Mouse (Mus musculus): Measurements from ENCODE around the gene Kcng4.

Kcng4 gene

GRCm38 (mm10) chr8:119635378-119635777, at the start of gene Kcng4:
Kcng4 (minus strand) TSS chr8:119635680.
- peak; percentile 50 to 72 for DNase-seq

GRCm38 (mm10) chr8:119679184-119679583, 43.7 kb upstream of the Kcng4 start:
- DNase-seq: no peak

- DNase-seq: peak; percentile 50 to 72
These were observed 42.8 kb upstream of the Kcng4 start for GRCm38 (mm10) chr8:119678138-119678843.

- peak; percentile 96 to 97 for DNase-seq
These were observed 40.9 kb upstream of the Kcng4 start for GRCm38 (mm10) chr8:119676389-119676788.

- no peak for DNase-seq
These were observed 40.0 kb upstream of the Kcng4 start for GRCm38 (mm10) chr8:119675457-119675856.

- no peak for DNase-seq
These were observed 38.6 kb upstream of the Kcng4 start for GRCm38 (mm10) chr8:119673976-119674555.

GRCm38 (mm10) chr8:119670419-119671091, 35.1 kb upstream of the Kcng4 start:
- no peak for DNase-seq

GRCm38 (mm10) chr8:119669284-119669683, 33.8 kb upstream of the Kcng4 start:
- no peak for DNase-seq

- no peak for DNase-seq
These were observed 33.0 kb upstream of the Kcng4 start for GRCm38 (mm10) chr8:119668447-119668846.

- DNase-seq: no peak
These were observed 30.9 kb upstream of the Kcng4 start, which contains the start of gene Wfdc1 for GRCm38 (mm10) chr8:119666219-119666951. Wfdc1 (plus strand) TSS chr8:119666365.

- peak; percentile 38 to 50 for DNase-seq
These were observed 29.8 kb upstream of the Kcng4 start for GRCm38 (mm10) chr8:119665270-119665669.

- no peak for DNase-seq
These were observed 28.0 kb upstream of the Kcng4 start for GRCm38 (mm10) chr8:119663440-119663839.

GRCm38 (mm10) chr8:119661892-119662291, 26.4 kb upstream of the Kcng4 start:
- DNase-seq: no peak

GRCm38 (mm10) chr8:119661081-119661480, 25.6 kb upstream of the Kcng4 start:
- peak; percentile 58 to 75 for DNase-seq

- no peak for DNase-seq
These were observed 21.4 kb upstream of the Kcng4 start for GRCm38 (mm10) chr8:119656709-119657464.

GRCm38 (mm10) chr8:119651324-119651723, 15.8 kb upstream of the Kcng4 start:
- no peak for DNase-seq

GRCm38 (mm10) chr8:119646846-119647245, 11.4 kb upstream of the Kcng4 start:
- DNase-seq: no peak

- DNase-seq: no peak
These were observed 10.7 kb upstream of the Kcng4 start for GRCm38 (mm10) chr8:119646197-119646596.

- no peak for DNase-seq
These were observed 9.6 kb upstream of the Kcng4 start for GRCm38 (mm10) chr8:119644981-119645597.

- no peak for DNase-seq
These were observed 9.0 kb upstream of the Kcng4 start for GRCm38 (mm10) chr8:119644429-119644960.

- DNase-seq: peak in 1 of 2 experiments; percentile 32
These were observed 7.5 kb upstream of the Kcng4 start for GRCm38 (mm10) chr8:119642960-119643359.

GRCm38 (mm10) chr8:119641058-119641457, 5.6 kb upstream of the Kcng4 start:
- no peak for DNase-seq

All from cerebellum, postnatal 10 days (tissue).